Comparison of ENCODE assay signal across 9 mouse cellular contexts in genomic region chr19:53578597-53579252, GRCm38 (mm10). TPM values are rescaled to one million over a fixed set of nuclear protein-coding genes. Genes with fewer than 3 reads are reported as not detected.
DNase-seq lines count a peak whose midpoint lies in the region; ATAC-seq lines count a peak whose summit lies in the region.
"Had no signal": no experiment of that assay in that cellular context is flagged by ENCODE, and none has a peak within 500 bp of the region (broad histone marks: within the 10 kb centered on the region; RNA-seq: fewer than 3 reads in every experiment).

No protein-coding gene starts in this region.

- H3K4me1 ChIP-seq in forebrain, embryonic 13.5 days = peaks cover 4% of the 10 kb centered on the region
- H3K4me1 ChIP-seq in hindbrain, embryonic 15.5 days (replicated peaks) = peaks cover 4% of the 10 kb centered on the region

- no peaks in the 10 kb centered on the region for H3K27me3 ChIP-seq in forebrain, embryonic 13.5 days
- H3K27me3 ChIP-seq in hindbrain, embryonic 15.5 days = no peaks in the 10 kb centered on the region

- peak; percentile 71 for ATAC-seq in forebrain, embryonic 13.5 days
- peak; percentile 74 for ATAC-seq in hindbrain, embryonic 15.5 days (ENCODE audit: low FRiP score, low read depth)
- ATAC-seq in megakaryocyte progenitor cell, adult 5-6 weeks (replicated peaks; ENCODE audit: poor library complexity) = peak; percentile 90

- WGBS in forebrain, embryonic 13.5 days = 14% methylated on average over 8 of the region's 8 CpGs
- 14% methylated on average over 8 of the region's 8 CpGs for WGBS in hindbrain, embryonic 15.5 days

- no peaks in the 10 kb centered on the region for H3K36me3 ChIP-seq in forebrain, embryonic 13.5 days (ENCODE audit: poor library complexity, severe bottlenecking)
- no peaks in the 10 kb centered on the region for H3K36me3 ChIP-seq in hindbrain, embryonic 15.5 days

- peak; percentile 67 to 73 for DNase-seq in left cerebral cortex, adult 18-20 months (ENCODE audit: low spot score in 2 of 2)
- no peak for DNase-seq in left cerebral cortex, adult 11 months (ENCODE audit: low spot score)
- peak; percentile 42 for DNase-seq in c-Kit-positive CD71-positive TER-119-negative erythroid progenitor cells, embryonic 14.5 days (ENCODE audit: low read depth)
- peak; percentile 24 for DNase-seq in layer of hippocampus, adult 9-11 months
- DNase-seq in right cerebral cortex, postnatal 4 days = peak; percentile 44

- H3K4me3 ChIP-seq in forebrain, embryonic 13.5 days = no peak overlapping the region
- no peak overlapping the region for H3K4me3 ChIP-seq in hindbrain, embryonic 15.5 days
- H3K4me3 ChIP-seq: megakaryocyte, embryonic 14.5 days had no signal

- H3K9ac ChIP-seq in forebrain, embryonic 13.5 days = 0 out of 2 replicates have a peak overlapping the region, but pooled peaks have one; percentile 16
- H3K9ac ChIP-seq in hindbrain, embryonic 15.5 days = no peak overlapping the region; the same call in 1 of the 2 replicates

- H3K4me2 ChIP-seq in forebrain, embryonic 13.5 days = no peak overlapping the region
- peak overlapping the region; percentile 42; the same call in 1 of the 2 replicates for H3K4me2 ChIP-seq in hindbrain, embryonic 15.5 days

- H3K27ac ChIP-seq in forebrain, embryonic 13.5 days = no peak overlapping the region
- H3K27ac ChIP-seq in hindbrain, embryonic 15.5 days (replicated peaks) = no peak overlapping the region

- H3K9me3 ChIP-seq in forebrain, embryonic 13.5 days (replicated peaks) = no peaks in the 10 kb centered on the region
- H3K9me3 ChIP-seq in hindbrain, embryonic 15.5 days = no peaks in the 10 kb centered on the region

RNA-seq across cellular contexts. Expression of gene Nutf2-ps1, which starts 10.1 kb away (rescaled TPM):
- 10 to 100 TPM; 49.4 to 52.2 TPM for total RNA-seq in left cerebral cortex, adult 18-20 months (2021)
- 412 and 436 TPM in 2 replicates for polyA plus RNA-seq in forebrain, embryonic 13.5 days (2015; fragmentation: Nextera tagmentation; extraction: Ambion mirVana)
- polyA plus RNA-seq in hindbrain, embryonic 15.5 days (2015; fragmentation: Nextera tagmentation; extraction: Ambion mirVana) = 218 and 261 TPM in 2 replicates
- total RNA-seq in megakaryocyte progenitor cell, adult 5-6 weeks (2015) = 60.9 and 62.8 TPM in 2 replicates
- total RNA-seq in megakaryocyte progenitor cell, adult 5-6 weeks (2017) = 141 and 174 TPM in 2 replicates

RNA-seq across cellular contexts. Expression of gene Smc3, which starts 21.5 kb away (rescaled TPM):
- 10 to 100 TPM; 37.2 to 38.2 TPM for total RNA-seq in left cerebral cortex, adult 18-20 months (2021)
- 87.3 and 87.4 TPM in 2 replicates for polyA plus RNA-seq in forebrain, embryonic 13.5 days (2015; fragmentation: Nextera tagmentation; extraction: Ambion mirVana)
- polyA plus RNA-seq in hindbrain, embryonic 15.5 days (2015; fragmentation: Nextera tagmentation; extraction: Ambion mirVana) = 53.7 and 54.7 TPM in 2 replicates
- total RNA-seq in megakaryocyte progenitor cell, adult 5-6 weeks (2015) = 131 and 140 TPM in 2 replicates
- 109 and 155 TPM in 2 replicates for total RNA-seq in megakaryocyte progenitor cell, adult 5-6 weeks (2017)

RNA-seq across cellular contexts. Expression of gene Dusp5, which starts 49.8 kb away (rescaled TPM):
- total RNA-seq in left cerebral cortex, adult 18-20 months (2021) = 10 to 100 TPM; 20.1 to 22.5 TPM
- polyA plus RNA-seq in forebrain, embryonic 13.5 days (2015; fragmentation: Nextera tagmentation; extraction: Ambion mirVana) = 1.5 and 1.8 TPM in 2 replicates
- polyA plus RNA-seq in hindbrain, embryonic 15.5 days (2015; fragmentation: Nextera tagmentation; extraction: Ambion mirVana) = 6.3 and 7.7 TPM in 2 replicates
- total RNA-seq in megakaryocyte progenitor cell, adult 5-6 weeks (2015) = 6.8 and 7.1 TPM in 2 replicates
- total RNA-seq in megakaryocyte progenitor cell, adult 5-6 weeks (2017) = 3.4 and 6.0 TPM in 2 replicates
